Mouse (Mus musculus): Measurements from ENCODE around the gene Ap1ar. TPM values are rescaled to one million over a fixed set of nuclear protein-coding genes. Genes with fewer than 3 reads are reported as not detected.
A peak's percentile ranks its signal among the peaks of the same experiment; 100 is the strongest.
"Not testable (repeated sequence)": the region's sequence is repeated elsewhere in the genome, so short reads cannot be mapped to it uniquely, and the experiment has no call there.

Ap1ar gene
- polyA plus RNA-seq, 1 experiment from 2014 or later = 66.9 TPM

GRCm38 (mm10) chr3:127790234-127791055 lies 46.9 kb downstream of the Ap1ar start:
- peak; percentile 44; the same call in 1 of the 2 replicates for ATAC-seq (ENCODE audit: insufficient read depth, low FRiP score, low read depth)
- Histone ChIP-seq H3K27ac (peak overlapping the region; percentile 23; the same call in 1 of the 2 replicates), H3K27me3 (replicated peaks) (peaks cover 12% of the 10 kb centered on the region)

GRCm38 (mm10) chr3:127789500-127790191 lies 47.7 kb downstream of the Ap1ar start, which contains the start of gene Tifa:
TSS of gene Tifa (plus strand) at chr3:127789805.
- H3K9me3 ChIP-seq = no peaks in the 10 kb centered on the region
- H3K27me3 ChIP-seq (replicated peaks) = peaks cover 12% of the 10 kb centered on the region
- peak within 1 kb of the TSS; percentile 61 for H3K4me3 ChIP-seq (replicated peaks)
- no peaks in the 10 kb centered on the region for H3K36me3 ChIP-seq
- peaks cover 7% of the 10 kb centered on the region; the same call in 1 of the 2 replicates for H3K4me1 ChIP-seq
- WGBS = 2% methylated on average over 44 of the region's 44 CpGs
- peak within 1 kb of the TSS; percentile 23; the same call in 1 of the 2 replicates for H3K27ac ChIP-seq
- H3K4me2 ChIP-seq = peak within 1 kb of the TSS; percentile 96
- H3K9ac ChIP-seq = peak within 1 kb of the TSS; percentile 37
- ATAC-seq (ENCODE audit: insufficient read depth, low FRiP score, low read depth) = peak; percentile 40; the same call in 1 of the 2 replicates

More at GRCm38 (mm10) chr3:127790234-127791055, 46.9 kb downstream of the Ap1ar start:
- no peaks in the 10 kb centered on the region for H3K36me3 ChIP-seq
- H3K9me3 ChIP-seq = no peaks in the 10 kb centered on the region
- H3K4me1 ChIP-seq = peaks cover 7% of the 10 kb centered on the region; the same call in 1 of the 2 replicates
- H3K4me3 ChIP-seq (replicated peaks) = peak overlapping the region; percentile 61
- H3K4me2 ChIP-seq = peak overlapping the region; percentile 96
- peak overlapping the region; percentile 37; the same call in 1 of the 2 replicates for H3K9ac ChIP-seq
- WGBS = under 1% methylated on average over 34 of the region's 36 CpGs

- H3K9ac ChIP-seq = no peak overlapping the region
- ATAC-seq (ENCODE audit: insufficient read depth, low FRiP score, low read depth) = no peak
Observed at GRCm38 (mm10) chr3:127788919-127789318, 48.4 kb downstream of the Ap1ar start.

GRCm38 (mm10) chr3:127788038-127788437 lies 49.3 kb downstream of the Ap1ar start:
- no peak overlapping the region for H3K4me2 ChIP-seq

More at GRCm38 (mm10) chr3:127788919-127789318, 48.4 kb downstream of the Ap1ar start:
- Histone ChIP-seq H3K36me3 (no peaks in the 10 kb centered on the region), H3K9me3 (no peaks in the 10 kb centered on the region), H3K4me3 (replicated peaks) (peak overlapping the region; percentile 61), H3K27me3 (replicated peaks) (peaks cover 12% of the 10 kb centered on the region), H3K4me1 (peaks cover 7% of the 10 kb centered on the region; the same call in 1 of the 2 replicates), H3K4me2 (peak overlapping the region; percentile 96), H3K27ac (no peak overlapping the region)
- WGBS = 29% methylated on average over 8 of the region's 8 CpGs

GRCm38 (mm10) chr3:127787032-127787431 lies 50.3 kb downstream of the Ap1ar start:
- no peak for ATAC-seq (ENCODE audit: insufficient read depth, low FRiP score, low read depth)
- Histone ChIP-seq H3K4me2 (no peak overlapping the region), H3K27me3 (replicated peaks) (peaks cover 12% of the 10 kb centered on the region), H3K4me3 (replicated peaks) (no peak overlapping the region), H3K4me1 (peaks cover 7% of the 10 kb centered on the region; the same call in 1 of the 2 replicates), H3K36me3 (no peaks in the 10 kb centered on the region), H3K9me3 (no peaks in the 10 kb centered on the region), H3K9ac (no peak overlapping the region), H3K27ac (no peak overlapping the region)

More at GRCm38 (mm10) chr3:127788038-127788437, 49.3 kb downstream of the Ap1ar start:
- Histone ChIP-seq H3K27ac (no peak overlapping the region), H3K9ac (no peak overlapping the region), H3K27me3 (replicated peaks) (peaks cover 12% of the 10 kb centered on the region), H3K4me3 (replicated peaks) (no peak overlapping the region), H3K36me3 (no peaks in the 10 kb centered on the region), H3K9me3 (no peaks in the 10 kb centered on the region), H3K4me1 (peaks cover 7% of the 10 kb centered on the region; the same call in 1 of the 2 replicates)
- 56% methylated on average over 7 of the region's 7 CpGs for WGBS
- ATAC-seq (ENCODE audit: insufficient read depth, low FRiP score, low read depth) = no peak

GRCm38 (mm10) chr3:127783680-127784079 lies 53.6 kb downstream of the Ap1ar start:
- H3K4me2 ChIP-seq; H3K9me3 ChIP-seq; H3K4me1 ChIP-seq; H3K27me3 ChIP-seq (replicated peaks); H3K36me3 ChIP-seq; H3K27ac ChIP-seq; H3K4me3 ChIP-seq (replicated peaks); ATAC-seq (ENCODE audit: insufficient read depth, low FRiP score, low read depth); H3K9ac ChIP-seq: not testable (repeated sequence)
- WGBS = 94% methylated on average over 8 of the region's 8 CpGs

GRCm38 (mm10) chr3:127782921-127783320 lies 54.4 kb downstream of the Ap1ar start:
- Histone ChIP-seq H3K9ac (no peak overlapping the region), H3K36me3 (no peaks in the 10 kb centered on the region), H3K4me3 (replicated peaks) (no peak overlapping the region), H3K4me2 (no peak overlapping the region), H3K9me3 (no peaks in the 10 kb centered on the region), H3K27ac (no peak overlapping the region), H3K4me1 (no peaks in the 10 kb centered on the region), H3K27me3 (replicated peaks) (peaks cover 1% of the 10 kb centered on the region; the same call in 1 of the 2 replicates)
- no peak for ATAC-seq (ENCODE audit: insufficient read depth, low FRiP score, low read depth)
- 68% methylated on average over 6 of the region's 6 CpGs for WGBS

- no peak overlapping the region for H3K9ac ChIP-seq
- H3K9me3 ChIP-seq = no peaks in the 10 kb centered on the region
- no peak overlapping the region for H3K27ac ChIP-seq
- no peak for ATAC-seq (ENCODE audit: insufficient read depth, low FRiP score, low read depth)
- WGBS = 86% methylated on average over 9 of the region's 9 CpGs
- no peaks in the 10 kb centered on the region for H3K36me3 ChIP-seq
- H3K4me3 ChIP-seq (replicated peaks) = no peak overlapping the region
- no peak overlapping the region for H3K4me2 ChIP-seq
- H3K27me3 ChIP-seq (replicated peaks) = no peaks in the 10 kb centered on the region
- H3K4me1 ChIP-seq = no peaks in the 10 kb centered on the region
Observed at GRCm38 (mm10) chr3:127780921-127781320, 56.4 kb downstream of the Ap1ar start.

GRCm38 (mm10) chr3:127780021-127780644 lies 57.2 kb downstream of the Ap1ar start, which contains the start of gene Alpk1:
TSS of gene Alpk1 (minus strand) at chr3:127780527.
- under 1% methylated on average over 24 of the region's 24 CpGs for WGBS
- no peak within 1 kb of the TSS for H3K9ac ChIP-seq
- H3K27me3 ChIP-seq (replicated peaks) = no peaks in the 10 kb centered on the region
- H3K4me3 ChIP-seq (replicated peaks) = peak within 1 kb of the TSS; percentile 54
- H3K27ac ChIP-seq = peak within 1 kb of the TSS; percentile 74
- no peaks in the 10 kb centered on the region for H3K4me1 ChIP-seq
- H3K4me2 ChIP-seq = peak within 1 kb of the TSS; percentile 77
- no peaks in the 10 kb centered on the region for H3K9me3 ChIP-seq
- peak; percentile 86 for ATAC-seq (ENCODE audit: insufficient read depth, low FRiP score, low read depth)
- H3K36me3 ChIP-seq = no peaks in the 10 kb centered on the region

GRCm38 (mm10) chr3:127769146-127769545 lies 68.2 kb downstream of the Ap1ar start:
- Histone ChIP-seq H3K4me2 (no peak overlapping the region), H3K9ac (no peak overlapping the region), H3K36me3 (no peaks in the 10 kb centered on the region), H3K27me3 (replicated peaks) (no peaks in the 10 kb centered on the region), H3K27ac (no peak overlapping the region), H3K9me3 (no peaks in the 10 kb centered on the region), H3K4me1 (no peaks in the 10 kb centered on the region), H3K4me3 (replicated peaks) (no peak overlapping the region)
- ATAC-seq (ENCODE audit: insufficient read depth, low FRiP score, low read depth) = no peak
- 87% methylated on average over 11 of the region's 11 CpGs for WGBS

- Histone ChIP-seq H3K27me3 (replicated peaks) (no peaks in the 10 kb centered on the region), H3K9me3 (no peaks in the 10 kb centered on the region), H3K4me2 (no peak overlapping the region), H3K27ac (no peak overlapping the region), H3K4me1 (no peaks in the 10 kb centered on the region), H3K36me3 (no peaks in the 10 kb centered on the region), H3K4me3 (replicated peaks) (no peak overlapping the region), H3K9ac (no peak overlapping the region)
- WGBS = 70% methylated on average over 3 of the region's 3 CpGs
- ATAC-seq (ENCODE audit: insufficient read depth, low FRiP score, low read depth) = no peak
Observed at GRCm38 (mm10) chr3:127765971-127766370, 71.4 kb downstream of the Ap1ar start.
